Mouse (Mus musculus) kidney, embryonic 16.5 days (tissue): ENCODE results near the gene Fnbp1l. TPM values are rescaled to one million over a fixed set of nuclear protein-coding genes. Genes with fewer than 3 reads are reported as not detected.

ENCODE experiments used
- ATAC-seq: fragments of 200-750 bp; cut with Nextera tagmentation; 2 replicates; pipeline ENCODE4 v1.8.0; 2017; ENCODE audit warnings: moderate TSS enrichment; ENCODE audit not compliant: low FRiP score, low TSS enrichment
- H3K27ac ChIP-seq: fragments of 300-500 bp; sonication (generic); 2 replicates; pipeline ENCODE4 v1.5.1; 2014; ENCODE audit warnings: low read length
- H3K27me3 ChIP-seq: fragments of 300-500 bp; sonication (generic); 2 replicates; pipeline ENCODE4 v1.6.1; 2014; ENCODE audit warnings: low read length, control low read depth, mixed read lengths; ENCODE audit not compliant: insufficient read depth
- H3K36me3 ChIP-seq: fragments of 300-500 bp; sonication (generic); 2 replicates; pipeline ENCODE4 v1.6.1; 2014; ENCODE audit warnings: low read length, control low read depth, mixed read lengths; ENCODE audit not compliant: insufficient read depth
- H3K4me1 ChIP-seq: fragments of 300-500 bp; sonication (generic); 2 replicates; pipeline ENCODE4 v1.6.1; 2014; ENCODE audit warnings: low read length, control low read depth, mixed read lengths; ENCODE audit not compliant: insufficient read depth
- H3K4me2 ChIP-seq: fragments of 300-500 bp; sonication (generic); replicated peaks from 2 replicates; pipeline ENCODE4 v1.6.1; 2014; ENCODE audit warnings: low read depth, low read length
- H3K4me3 ChIP-seq: fragments of 300-500 bp; sonication (generic); 2 replicates; pipeline ENCODE4 v1.5.1; 2014; ENCODE audit warnings: mild to moderate bottlenecking, low read length
- H3K9ac ChIP-seq: fragments of 300-500 bp; sonication (generic); replicated peaks from 2 replicates; pipeline ENCODE4 v1.6.1; 2014; ENCODE audit warnings: low read length
- H3K9me3 ChIP-seq: fragments of 300-500 bp; sonication (generic); 2 replicates; pipeline ENCODE4 v1.6.1; 2016; ENCODE audit warnings: low read length, control low read depth
- WGBS: fragments of 180-500 bp; shearing (Covaris S2); extraction: QIAGEN DNeasy Blood & Tissue Kit; methylation state at CpG from one replicate; pipeline ENCODE4 v1.1.7; 2014; 5-methylcytosine and 5-hydroxymethylcytosine counted together
- polyA plus RNA-seq: library from polyadenylated mRNA; unstranded; fragments of >200 nt; fragmentation: Nextera tagmentation; extraction: Ambion mirVana; gene quantifications from 2 replicates; pipeline ENCODE4 v1.2.1, GENCODE M21; 2015

Fnbp1l gene
- polyA plus RNA-seq, 1 experiment from 2014 or later, result 41.4 TPM

- WGBS, result 78% methylated on average over 3 of the region's 3 CpGs
- no peak overlapping the region for H3K4me2 ChIP-seq
- no peak for ATAC-seq
- H3K36me3 ChIP-seq, result no peaks in the 10 kb centered on the region
- no peaks in the 10 kb centered on the region for H3K9me3 ChIP-seq
- peaks cover 33% of the 10 kb centered on the region for H3K4me1 ChIP-seq
- H3K4me3 ChIP-seq, result no peak overlapping the region
- no peaks in the 10 kb centered on the region for H3K27me3 ChIP-seq
- no peak overlapping the region for H3K9ac ChIP-seq
- no peak overlapping the region for H3K27ac ChIP-seq
Measured at GRCm38 (mm10) chr3:122516327-122516695, 103.2 kb downstream of the Fnbp1l start.

GRCm38 (mm10) chr3:122515568-122516326 lies 103.8 kb downstream of the Fnbp1l start:
- Histone ChIP-seq H3K4me1 (peaks cover 39% of the 10 kb centered on the region), H3K9ac (no peak overlapping the region), H3K27ac (no peak overlapping the region), H3K9me3 (no peaks in the 10 kb centered on the region), H3K4me3 (no peak overlapping the region), H3K36me3 (no peaks in the 10 kb centered on the region), H3K4me2 (no peak overlapping the region), H3K27me3 (no peaks in the 10 kb centered on the region)
- ATAC-seq, result no peak
- WGBS, result 59% methylated on average over 6 of the region's 6 CpGs

- no peaks in the 10 kb centered on the region for H3K9me3 ChIP-seq
- no peaks in the 10 kb centered on the region for H3K27me3 ChIP-seq
- no peak overlapping the region for H3K9ac ChIP-seq
- peaks cover 45% of the 10 kb centered on the region for H3K4me1 ChIP-seq
- 91% methylated on average over 16 of the region's 16 CpGs for WGBS
- H3K4me2 ChIP-seq, result no peak overlapping the region
- H3K27ac ChIP-seq, result no peak overlapping the region
- no peaks in the 10 kb centered on the region for H3K36me3 ChIP-seq
- ATAC-seq, result no peak
- no peak overlapping the region for H3K4me3 ChIP-seq
Measured at GRCm38 (mm10) chr3:122512725-122513375, 106.7 kb downstream of the Fnbp1l start.

- Histone ChIP-seq H3K27ac (peak overlapping the region; percentile 84), H3K9me3 (no peaks in the 10 kb centered on the region), H3K36me3 (no peaks in the 10 kb centered on the region), H3K4me3 (no peak overlapping the region), H3K27me3 (no peaks in the 10 kb centered on the region), H3K9ac (peak overlapping the region; percentile 33; the same call in 1 of the 2 replicates), H3K4me2 (no peak overlapping the region), H3K4me1 (peaks cover 37% of the 10 kb centered on the region)
- WGBS, result 72% methylated on average over 14 of the region's 14 CpGs
- no peak for ATAC-seq
Measured at GRCm38 (mm10) chr3:122511721-122512619, 107.5 kb downstream of the Fnbp1l start.

- H3K27me3 ChIP-seq, result no peaks in the 10 kb centered on the region
- H3K27ac ChIP-seq, result peak overlapping the region; percentile 84; the same call in 1 of the 2 replicates
- no peak overlapping the region for H3K4me2 ChIP-seq
- no peak for ATAC-seq
- no peak overlapping the region for H3K4me3 ChIP-seq
- no peak overlapping the region for H3K9ac ChIP-seq
- WGBS, result 47% methylated on average over 10 of the region's 10 CpGs
- peaks cover 39% of the 10 kb centered on the region for H3K4me1 ChIP-seq
- no peaks in the 10 kb centered on the region for H3K36me3 ChIP-seq
- no peaks in the 10 kb centered on the region for H3K9me3 ChIP-seq
Measured at GRCm38 (mm10) chr3:122510932-122511331, 108.6 kb downstream of the Fnbp1l start.

GRCm38 (mm10) chr3:122510240-122510750 lies 109.2 kb downstream of the Fnbp1l start:
- Histone ChIP-seq H3K4me1 (peaks cover 39% of the 10 kb centered on the region), H3K9ac (no peak overlapping the region), H3K36me3 (no peaks in the 10 kb centered on the region), H3K4me3 (no peak overlapping the region), H3K9me3 (no peaks in the 10 kb centered on the region), H3K4me2 (no peak overlapping the region), H3K27me3 (no peaks in the 10 kb centered on the region), H3K27ac (peak overlapping the region; percentile 84)
- WGBS, result 56% methylated on average over 14 of the region's 14 CpGs
- ATAC-seq, result no peak

GRCm38 (mm10) chr3:122509534-122510239 lies 109.8 kb downstream of the Fnbp1l start:
- Histone ChIP-seq H3K9me3 (no peaks in the 10 kb centered on the region), H3K4me1 (peaks cover 42% of the 10 kb centered on the region), H3K36me3 (no peaks in the 10 kb centered on the region), H3K4me2 (no peak overlapping the region), H3K9ac (0 out of 2 replicates have a peak overlapping the region, but pooled peaks have one; percentile 6), H3K4me3 (no peak overlapping the region), H3K27me3 (no peaks in the 10 kb centered on the region), H3K27ac (peak overlapping the region; percentile 84)
- ATAC-seq, result peak; percentile 50
- WGBS, result 49% methylated on average over 11 of the region's 11 CpGs

- Histone ChIP-seq H3K4me2 (no peak overlapping the region), H3K4me1 (peaks cover 46% of the 10 kb centered on the region), H3K27ac (peak overlapping the region; percentile 84), H3K9ac (no peak overlapping the region), H3K4me3 (no peak overlapping the region), H3K9me3 (no peaks in the 10 kb centered on the region), H3K27me3 (no peaks in the 10 kb centered on the region), H3K36me3 (no peaks in the 10 kb centered on the region)
- peak; percentile 47 for ATAC-seq
- WGBS, result 29% methylated on average over 5 of the region's 5 CpGs
Measured at GRCm38 (mm10) chr3:122509084-122509483, 110.4 kb downstream of the Fnbp1l start.

GRCm38 (mm10) chr3:122507826-122508225 lies 111.7 kb downstream of the Fnbp1l start:
- no peak overlapping the region for H3K4me2 ChIP-seq
- no peak overlapping the region for H3K9ac ChIP-seq
- no peak overlapping the region for H3K27ac ChIP-seq
- no peaks in the 10 kb centered on the region for H3K36me3 ChIP-seq
- H3K4me3 ChIP-seq, result no peak overlapping the region
- WGBS, result 93% methylated on average over 14 of the region's 14 CpGs
- no peaks in the 10 kb centered on the region for H3K9me3 ChIP-seq
- no peak for ATAC-seq
- no peaks in the 10 kb centered on the region for H3K27me3 ChIP-seq
- H3K4me1 ChIP-seq, result peaks cover 46% of the 10 kb centered on the region
